Mouse (Mus musculus) urinary bladder, postnatal 4 days (tissue): ENCODE data around the gene 9130023H24Rik.

ENCODE experiments used
- DNase-seq, 2 experiments: peaks; one replicate each; pipeline ENCODE4 v3.0.0; 2021 to 2022; ENCODE audit warnings: low spot score in 2 of 2

9130023H24Rik gene

GRCm38 (mm10) chr7:128246496-128247391, 8.9 kb upstream of the 9130023H24Rik start, which contains the start of gene Tgfb1i1:
Gene Tgfb1i1, plus strand, starts transcription at chr7:128246812.
- peak; percentile 70 to 72 for DNase-seq

GRCm38 (mm10) chr7:128245547-128245946, 7.7 kb upstream of the 9130023H24Rik start:
- DNase-seq, result peak in 1 of 2 experiments; percentile 54

GRCm38 (mm10) chr7:128244410-128245025, 6.7 kb upstream of the 9130023H24Rik start:
- DNase-seq, result peak in 1 of 2 experiments; percentile 57

GRCm38 (mm10) chr7:128243921-128244320, 6.1 kb upstream of the 9130023H24Rik start:
- DNase-seq, result peak in 1 of 2 experiments; percentile 61

GRCm38 (mm10) chr7:128242331-128242730, 4.5 kb upstream of the 9130023H24Rik start:
- DNase-seq, result no peak

GRCm38 (mm10) chr7:128240131-128240784, 2.4 kb upstream of the 9130023H24Rik start:
- DNase-seq, result no peak

- DNase-seq, result no peak
Measured at GRCm38 (mm10) chr7:128238991-128239390, 1.2 kb upstream of the 9130023H24Rik start.

- DNase-seq, result no peak
Measured at GRCm38 (mm10) chr7:128237593-128237926, 271 bp downstream of the 9130023H24Rik start.

- peak; percentile 82 to 89 for DNase-seq
Measured at GRCm38 (mm10) chr7:128236856-128237592, 807 bp downstream of the 9130023H24Rik start, which contains the start of gene Armc5. Gene Armc5, plus strand, starts transcription at chr7:128237342.

GRCm38 (mm10) chr7:128236426-128236825, 1.4 kb downstream of the 9130023H24Rik start:
- no peak for DNase-seq

- DNase-seq, result no peak
Measured at GRCm38 (mm10) chr7:128235481-128235880, 2.4 kb downstream of the 9130023H24Rik start.

- DNase-seq, result no peak
Measured at GRCm38 (mm10) chr7:128234796-128235195, 3.0 kb downstream of the 9130023H24Rik start.

- DNase-seq, result no peak
Measured at GRCm38 (mm10) chr7:128231741-128232140, 6.1 kb downstream of the 9130023H24Rik start.

GRCm38 (mm10) chr7:128220936-128221335, 16.9 kb downstream of the 9130023H24Rik start:
- no peak for DNase-seq

GRCm38 (mm10) chr7:128219952-128220351, 17.9 kb downstream of the 9130023H24Rik start:
- no peak for DNase-seq

GRCm38 (mm10) chr7:128209826-128210225, 28.0 kb downstream of the 9130023H24Rik start:
- no peak for DNase-seq

- DNase-seq, result no peak
Measured at GRCm38 (mm10) chr7:128208187-128208586, 29.6 kb downstream of the 9130023H24Rik start.

GRCm38 (mm10) chr7:128206152-128206551, 31.7 kb downstream of the 9130023H24Rik start, which contains the start of gene Cox6a2:
Gene Cox6a2, minus strand, starts transcription at chr7:128206387.
- no peak for DNase-seq

- no peak for DNase-seq
Measured at GRCm38 (mm10) chr7:128205695-128206094, 32.1 kb downstream of the 9130023H24Rik start.

- no peak for DNase-seq
Measured at GRCm38 (mm10) chr7:128204179-128204578, 33.7 kb downstream of the 9130023H24Rik start.

GRCm38 (mm10) chr7:128203071-128203470, 34.8 kb downstream of the 9130023H24Rik start:
- no peak for DNase-seq
